Mouse (Mus musculus) midbrain, embryonic 12.5 days (tissue): ENCODE measurements around the gene Cyren. TPM values are rescaled to one million over a fixed set of nuclear protein-coding genes. Genes with fewer than 3 reads are reported as not detected.
A peak's percentile ranks its signal among the peaks of the same experiment; 100 is the strongest.

Source experiments
- ATAC-seq: fragments of 200-750 bp; cut with Nextera tagmentation; 2 replicates; pipeline ENCODE4 v1.8.0; 2017; ENCODE audit warnings: low read depth, moderate TSS enrichment, moderate library complexity; ENCODE audit not compliant: low FRiP score
- H3K27ac ChIP-seq: fragments of 300-500 bp; sonication (generic); replicated peaks from 2 replicates; pipeline ENCODE4 v1.5.1; 2016; ENCODE audit warnings: mild to moderate bottlenecking
- H3K27me3 ChIP-seq: fragments of 300-500 bp; sonication (generic); 2 replicates; pipeline ENCODE4 v1.6.1; 2016; ENCODE audit warnings: mild to moderate bottlenecking
- H3K36me3 ChIP-seq: fragments of 300-500 bp; sonication (generic); 2 replicates; pipeline ENCODE4 v1.6.1; 2016
- H3K4me1 ChIP-seq: fragments of 300-500 bp; sonication (generic); 2 replicates; pipeline ENCODE4 v1.6.1; 2016
- H3K4me2 ChIP-seq: fragments of 300-500 bp; sonication (generic); replicated peaks from 2 replicates; pipeline ENCODE4 v1.6.1; 2016; ENCODE audit warnings: mild to moderate bottlenecking, moderate library complexity
- H3K4me3 ChIP-seq: fragments of 300-500 bp; sonication (generic); 2 replicates; pipeline ENCODE4 v1.5.1; 2016; ENCODE audit warnings: mild to moderate bottlenecking
- H3K9ac ChIP-seq: fragments of 300-500 bp; sonication (generic); replicated peaks from 2 replicates; pipeline ENCODE4 v1.6.1; 2016; ENCODE audit warnings: mild to moderate bottlenecking, moderate library complexity
- H3K9me3 ChIP-seq: fragments of 300-500 bp; sonication (generic); 2 replicates; pipeline ENCODE4 v1.6.1; 2016; ENCODE audit warnings: mild to moderate bottlenecking
- WGBS: fragments of 180-500 bp; shearing (Covaris S2); methylation state at CpG from one replicate; pipeline ENCODE4 v1.1.7; 2016; 5-methylcytosine and 5-hydroxymethylcytosine counted together
- polyA plus RNA-seq: library from polyadenylated mRNA; unstranded; fragments of >200 nt; fragmentation: Nextera tagmentation; extraction: Ambion mirVana; gene quantifications from 2 replicates; pipeline ENCODE4 v1.2.1, GENCODE M21; 2016

Gene Cyren
- polyA plus RNA-seq, 1 experiment from 2014 or later, result 15.3 TPM

- Histone ChIP-seq H3K27me3 (no peaks in the 10 kb centered on the region), H3K9me3 (no peaks in the 10 kb centered on the region), H3K9ac (no peak overlapping the region), H3K36me3 (peaks cover 72% of the 10 kb centered on the region), H3K4me2 (no peak overlapping the region), H3K4me1 (no peaks in the 10 kb centered on the region), H3K4me3 (no peak overlapping the region), H3K27ac (no peak overlapping the region)
- ATAC-seq, result no peak
- 86% methylated on average over 7 of the region's 7 CpGs for WGBS
These were observed 17.7 kb upstream of the Cyren start for GRCm38 (mm10) chr6:34895569-34895968.

GRCm38 (mm10) chr6:34889185-34889584 is 11.3 kb upstream of the Cyren start:
- H3K36me3 ChIP-seq, result peaks cover 60% of the 10 kb centered on the region
- H3K9me3 ChIP-seq, result no peaks in the 10 kb centered on the region
- H3K9ac ChIP-seq, result no peak overlapping the region
- peaks cover 15% of the 10 kb centered on the region; the same call in 1 of the 2 replicates for H3K27me3 ChIP-seq
- 33% methylated on average over 4 of the region's 4 CpGs for WGBS
- H3K4me3 ChIP-seq, result no peak overlapping the region
- peaks cover 25% of the 10 kb centered on the region for H3K4me1 ChIP-seq
- ATAC-seq, result no peak
- H3K4me2 ChIP-seq, result no peak overlapping the region
- H3K27ac ChIP-seq, result no peak overlapping the region

- H3K4me2 ChIP-seq, result peak overlapping the region; percentile 4; the same call in 1 of the 2 replicates
- H3K27me3 ChIP-seq, result peaks cover 15% of the 10 kb centered on the region; the same call in 1 of the 2 replicates
- 22% methylated on average over 6 of the region's 6 CpGs for WGBS
- no peak overlapping the region for H3K9ac ChIP-seq
- H3K4me1 ChIP-seq, result peaks cover 25% of the 10 kb centered on the region
- no peaks in the 10 kb centered on the region for H3K9me3 ChIP-seq
- peaks cover 60% of the 10 kb centered on the region for H3K36me3 ChIP-seq
- H3K4me3 ChIP-seq, result no peak overlapping the region
- peak; percentile 91 for ATAC-seq
- peak overlapping the region; percentile 79 for H3K27ac ChIP-seq
These were observed 9.4 kb upstream of the Cyren start for GRCm38 (mm10) chr6:34887131-34887850.

GRCm38 (mm10) chr6:34884724-34885123 is 6.9 kb upstream of the Cyren start:
- H3K36me3 ChIP-seq, result peaks cover 61% of the 10 kb centered on the region

GRCm38 (mm10) chr6:34879911-34880475 is 2.1 kb upstream of the Cyren start:
- 61% methylated on average over 6 of the region's 6 CpGs for WGBS
- H3K36me3 ChIP-seq, result peaks cover 42% of the 10 kb centered on the region

More at GRCm38 (mm10) chr6:34884724-34885123, 6.9 kb upstream of the Cyren start:
- H3K4me3 ChIP-seq, result no peak overlapping the region
- no peak overlapping the region for H3K27ac ChIP-seq
- no peak for ATAC-seq
- peaks cover 15% of the 10 kb centered on the region; the same call in 1 of the 2 replicates for H3K27me3 ChIP-seq
- H3K4me2 ChIP-seq, result no peak overlapping the region
- WGBS, result 92% methylated on average over 7 of the region's 7 CpGs
- H3K9me3 ChIP-seq, result no peaks in the 10 kb centered on the region
- no peak overlapping the region for H3K9ac ChIP-seq
- peaks cover 25% of the 10 kb centered on the region for H3K4me1 ChIP-seq

GRCm38 (mm10) chr6:34879101-34879740 is 1.4 kb upstream of the Cyren start:
- H3K36me3 ChIP-seq, result peaks cover 35% of the 10 kb centered on the region
- no peak overlapping the region for H3K27ac ChIP-seq
- no peak for ATAC-seq
- H3K9ac ChIP-seq, result no peak overlapping the region
- peaks cover 20% of the 10 kb centered on the region for H3K4me1 ChIP-seq
- WGBS, result 91% methylated on average over 16 of the region's 16 CpGs
- H3K4me3 ChIP-seq, result no peak overlapping the region
- no peaks in the 10 kb centered on the region for H3K9me3 ChIP-seq
- no peaks in the 10 kb centered on the region for H3K27me3 ChIP-seq
- H3K4me2 ChIP-seq, result no peak overlapping the region

More at GRCm38 (mm10) chr6:34879911-34880475, 2.1 kb upstream of the Cyren start:
- Histone ChIP-seq H3K27ac (no peak overlapping the region), H3K9me3 (no peaks in the 10 kb centered on the region), H3K27me3 (no peaks in the 10 kb centered on the region), H3K9ac (no peak overlapping the region), H3K4me3 (no peak overlapping the region), H3K4me1 (peaks cover 20% of the 10 kb centered on the region), H3K4me2 (no peak overlapping the region)
- ATAC-seq, result no peak

- Histone ChIP-seq H3K4me1 (peaks cover 20% of the 10 kb centered on the region), H3K4me2 (peak overlapping the region; percentile 75), H3K36me3 (peaks cover 19% of the 10 kb centered on the region), H3K4me3 (peak overlapping the region; percentile 74), H3K27me3 (no peaks in the 10 kb centered on the region), H3K9ac (peak overlapping the region; percentile 82), H3K27ac (no peak overlapping the region), H3K9me3 (no peaks in the 10 kb centered on the region)
- no peak for ATAC-seq
- WGBS, result 52% methylated on average over 2 of the region's 2 CpGs
These were observed 1.1 kb downstream of the Cyren start for GRCm38 (mm10) chr6:34876835-34877156.

GRCm38 (mm10) chr6:34875966-34876834 is 1.7 kb downstream of the Cyren start:
- Histone ChIP-seq H3K27me3 (no peaks in the 10 kb centered on the region), H3K9me3 (no peaks in the 10 kb centered on the region), H3K9ac (no peak overlapping the region), H3K4me1 (peaks cover 20% of the 10 kb centered on the region), H3K4me3 (no peak overlapping the region), H3K4me2 (peak overlapping the region; percentile 75), H3K36me3 (peaks cover 17% of the 10 kb centered on the region), H3K27ac (0 out of 2 replicates have a peak overlapping the region, but pooled peaks have one; percentile 15)
- 55% methylated on average over 12 of the region's 12 CpGs for WGBS
- ATAC-seq, result no peak

GRCm38 (mm10) chr6:34875268-34875761 is 2.5 kb downstream of the Cyren start:
- 92% methylated on average over 15 of the region's 15 CpGs for WGBS
- Histone ChIP-seq H3K4me1 (peaks cover 20% of the 10 kb centered on the region), H3K9me3 (no peaks in the 10 kb centered on the region), H3K4me3 (no peak overlapping the region), H3K9ac (no peak overlapping the region), H3K27me3 (no peaks in the 10 kb centered on the region), H3K36me3 (peaks cover 9% of the 10 kb centered on the region; the same call in 1 of the 2 replicates), H3K4me2 (no peak overlapping the region), H3K27ac (0 out of 2 replicates have a peak overlapping the region, but pooled peaks have one; percentile 15)
- ATAC-seq, result no peak

GRCm38 (mm10) chr6:34874101-34874921 is 3.5 kb downstream of the Cyren start:
- no peak overlapping the region for H3K4me3 ChIP-seq
- no peak overlapping the region for H3K27ac ChIP-seq
- H3K36me3 ChIP-seq, result 0 out of 2 replicates have a peak, but pooled peaks cover 4% of the 10 kb centered on the region
- no peak for ATAC-seq
- no peaks in the 10 kb centered on the region for H3K27me3 ChIP-seq
- H3K9ac ChIP-seq, result no peak overlapping the region; the same call in 1 of the 2 replicates
- WGBS, result 79% methylated on average over 21 of the region's 21 CpGs
- H3K4me1 ChIP-seq, result peaks cover 20% of the 10 kb centered on the region
- H3K9me3 ChIP-seq, result no peaks in the 10 kb centered on the region
- H3K4me2 ChIP-seq, result no peak overlapping the region

GRCm38 (mm10) chr6:34872871-34873270 is 5.0 kb downstream of the Cyren start:
- no peak overlapping the region for H3K4me2 ChIP-seq
- ATAC-seq, result no peak
- WGBS, result 88% methylated on average over 10 of the region's 10 CpGs
- H3K27ac ChIP-seq, result no peak overlapping the region
- no peaks in the 10 kb centered on the region for H3K9me3 ChIP-seq
- peaks cover 13% of the 10 kb centered on the region for H3K4me1 ChIP-seq
- H3K4me3 ChIP-seq, result no peak overlapping the region
- no peaks in the 10 kb centered on the region for H3K27me3 ChIP-seq
- no peak overlapping the region for H3K9ac ChIP-seq
- H3K36me3 ChIP-seq, result 0 out of 2 replicates have a peak, but pooled peaks cover 4% of the 10 kb centered on the region
